Mouse (Mus musculus) thymus, adult 2 months (tissue): Measurements from ENCODE around the gene Gm21876. TPM values are rescaled to one million over a fixed set of nuclear protein-coding genes. Genes with fewer than 3 reads are reported as not detected.
"Not testable (repeated sequence)": the region's sequence is repeated elsewhere in the genome, so short reads cannot be mapped to it uniquely, and the experiment has no call there.

Source experiments
- DNase-seq: peaks from one replicate; pipeline ENCODE4 v3.0.0; 2021
- H3K27ac ChIP-seq: fragments of 200-500 bp; 2 replicates; pipeline ENCODE4 v1.5.1; 2012; ENCODE audit warnings: low read length, control low read depth; ENCODE audit not compliant: control insufficient read depth, insufficient read depth
- H3K27me3 ChIP-seq: fragments of 200-500 bp; 2 replicates; pipeline ENCODE4 v1.6.1; 2012; ENCODE audit warnings: mild to moderate bottlenecking, low read length, moderate library complexity, mixed read lengths; ENCODE audit not compliant: control insufficient read depth, insufficient read depth
- H3K36me3 ChIP-seq: fragments of 200-500 bp; 2 replicates; pipeline ENCODE4 v1.6.1; 2012; ENCODE audit warnings: mild to moderate bottlenecking, low read length, moderate library complexity; ENCODE audit not compliant: control insufficient read depth, insufficient read depth
- H3K4me1 ChIP-seq: fragments of 200-500 bp; replicated peaks from 2 replicates; pipeline ENCODE4 v1.6.1; 2012; ENCODE audit warnings: low read length; ENCODE audit not compliant: control insufficient read depth, insufficient read depth
- H3K4me3 ChIP-seq: fragments of 200-500 bp; 2 replicates; pipeline ENCODE4 v1.5.1; 2012; ENCODE audit warnings: mild to moderate bottlenecking, low read length, control low read depth, moderate library complexity; ENCODE audit not compliant: control insufficient read depth, insufficient read depth
- CTCF ChIP-seq: fragments of 200-500 bp; IDR thresholded peaks from 2 replicates; pipeline ENCODE4 v1.5.1; 2012; ENCODE audit warnings: mild to moderate bottlenecking, control low read depth, low read length, moderate library complexity, borderline replicate concordance; ENCODE audit not compliant: control insufficient read depth, poor library complexity, insufficient read depth; ENCODE audit errors: extremely low read depth
- POLR2A ChIP-seq: fragments of 200-500 bp; IDR thresholded peaks from 2 replicates; pipeline ENCODE4 v1.6.1; 2012; ENCODE audit warnings: mild to moderate bottlenecking, low read length, control low read depth, moderate library complexity; ENCODE audit not compliant: control insufficient read depth, poor library complexity, insufficient read depth; ENCODE audit errors: extremely low read depth
- WGBS: fragments of 180-500 bp; shearing (Covaris S2); methylation state at CpG from one replicate; pipeline ENCODE4 v1.1.7; 2018; 5-methylcytosine and 5-hydroxymethylcytosine counted together
- polyA plus RNA-seq: library from polyadenylated mRNA; depleted of rRNA; stranded (reverse); fragments of >200 nt; gene quantifications from 2 replicates; pipeline ENCODE4 v1.2.3, GENCODE M21; 2012; rRNA removed

The Gm21876 gene
- not detected in 2 replicates for polyA plus RNA-seq

GRCm38 (mm10) chrX:21175553-21175952, at the start of gene Gm21876:
TSS of gene Gm21876 (minus strand) at chrX:21175653.
- DNase-seq = no peak
- Histone ChIP-seq H3K27ac (no peak within 1 kb of the TSS), H3K36me3 (no peaks in the 10 kb centered on the region), H3K27me3 (no peaks in the 10 kb centered on the region), H3K4me3 (no peak within 1 kb of the TSS), H3K4me1 (no peaks in the 10 kb centered on the region)
- WGBS = 81% methylated on average over 3 of the region's 3 CpGs
- TF ChIP-seq POLR2A (no peak), CTCF (no peak)

- H3K4me1 ChIP-seq = no peaks in the 10 kb centered on the region
- no peak overlapping the region for H3K4me3 ChIP-seq
- H3K27ac ChIP-seq = no peak overlapping the region
- WGBS = 79% methylated on average over 3 of the region's 3 CpGs
- no peaks in the 10 kb centered on the region for H3K27me3 ChIP-seq
- no peak for TF ChIP-seq POLR2A
- no peak for DNase-seq
- no peaks in the 10 kb centered on the region for H3K36me3 ChIP-seq
These were observed 45.0 kb upstream of the Gm21876 start for GRCm38 (mm10) chrX:21220422-21220821.

- 97% methylated on average over 18 of the region's 25 CpGs for WGBS
- H3K36me3 ChIP-seq, H3K4me3 ChIP-seq: not testable (repeated sequence)
These were observed 28.8 kb downstream of the Gm21876 start for GRCm38 (mm10) chrX:21146675-21147074.

More at GRCm38 (mm10) chrX:21146675-21147074, 28.8 kb downstream of the Gm21876 start:
- DNase-seq, H3K4me1 ChIP-seq, H3K27ac ChIP-seq, H3K27me3 ChIP-seq: not testable (repeated sequence)

Other genes with a start within 250 kb of the Gm21876 start
- 80.6 and 81.6 TPM in 2 replicates for gene Cfp, start 244.1 kb downstream of the Gm21876 start, polyA plus RNA-seq
- 17.4 and 19.4 TPM in 2 replicates for gene Elk1, start 225.0 kb downstream of the Gm21876 start, polyA plus RNA-seq
- 18.7 and 23.4 TPM in 2 replicates for gene Uxt, start 213.6 kb downstream of the Gm21876 start, polyA plus RNA-seq
- gene Zfp182, start 113.3 kb downstream of the Gm21876 start, polyA plus RNA-seq = 1.5 and 2.3 TPM in 2 replicates
- not detected in 2 replicates for gene Spaca5, start 107.2 kb downstream of the Gm21876 start, polyA plus RNA-seq
- 0.05 TPM in 2 replicates for gene Zfp300, start 86.1 kb downstream of the Gm21876 start, polyA plus RNA-seq
- gene Ssxa1, start 59.8 kb downstream of the Gm21876 start, polyA plus RNA-seq = not detected in 2 replicates